Mouse (Mus musculus) right cerebral cortex, postnatal 14 days (tissue): ENCODE data around the gene Dlgap3.

Experiments used
- DNase-seq: peaks from one replicate; pipeline ENCODE4 v3.0.0; 2022

Gene Dlgap3

DNA sequence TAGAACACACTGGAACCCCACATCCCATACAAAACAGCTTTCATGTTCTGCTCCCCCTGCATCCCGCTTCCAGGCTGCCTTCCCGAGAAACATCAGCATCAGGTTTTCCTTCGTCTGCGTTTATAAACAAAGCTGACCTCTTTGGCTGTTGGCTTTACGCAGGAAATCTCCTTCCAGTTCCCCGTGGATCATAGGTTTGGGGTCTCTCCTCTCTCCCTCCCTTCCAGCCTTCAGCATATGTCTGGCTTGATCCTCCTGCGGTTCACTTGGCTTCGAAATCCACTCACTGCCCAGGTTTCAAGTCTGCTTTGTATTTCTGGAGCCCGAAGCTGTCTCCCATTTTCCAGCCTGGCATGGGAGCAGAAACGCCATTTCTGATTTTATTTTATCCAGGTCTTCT, 54.3 kb downstream of the Dlgap3 start:
- DNase-seq = no peak

DNA sequence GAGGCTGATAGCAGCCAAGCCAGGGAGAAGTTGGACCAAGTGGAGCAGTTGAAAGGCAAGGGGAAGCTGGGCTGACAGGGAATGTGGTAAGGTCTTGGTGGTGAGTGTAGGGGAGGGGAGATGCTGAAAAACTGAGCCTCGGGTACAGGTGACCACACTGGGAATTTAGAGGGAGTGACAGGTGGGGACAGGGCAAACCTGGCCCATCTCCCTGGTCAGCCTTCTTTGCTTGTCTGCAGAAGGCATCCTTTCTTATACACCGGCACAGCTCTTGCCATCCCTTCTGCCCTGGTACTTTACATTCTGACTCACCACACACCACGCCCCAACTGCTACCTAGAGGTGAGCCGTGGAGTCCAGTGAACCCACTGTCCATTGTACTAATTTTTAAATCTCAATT, 54.8 kb downstream of the Dlgap3 start:
- no peak for DNase-seq

DNA sequence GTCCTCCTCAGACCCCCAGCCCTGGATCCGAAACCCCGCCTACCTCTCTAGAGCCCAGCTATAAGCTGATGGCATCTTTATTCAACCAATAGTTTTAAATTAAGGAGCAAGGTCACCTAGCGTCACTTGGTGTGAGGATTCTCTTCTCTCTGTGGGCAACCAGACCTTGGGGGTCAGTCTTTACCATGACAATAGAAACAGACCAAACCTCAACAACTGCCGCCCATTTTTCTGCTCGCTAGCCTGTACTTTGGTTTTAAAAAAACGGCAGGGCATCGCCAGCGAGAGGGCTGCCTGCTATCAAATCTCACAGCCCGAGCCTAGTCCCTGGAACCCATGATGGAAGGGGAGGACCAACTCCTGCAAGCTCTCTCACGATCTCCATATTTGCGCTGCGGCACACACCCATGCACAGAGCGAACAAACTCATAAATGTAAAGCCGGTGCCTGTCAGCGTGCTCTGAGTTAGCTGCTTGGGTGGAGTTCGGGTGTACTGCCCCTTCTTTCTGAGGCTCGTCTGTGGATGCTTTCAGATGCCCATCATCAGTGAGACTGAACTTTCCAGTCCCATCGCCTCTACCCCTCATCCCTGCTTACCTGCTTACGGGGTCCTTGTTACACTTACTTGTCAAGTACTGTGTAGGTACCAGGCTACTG, 55.6 kb downstream of the Dlgap3 start:
- DNase-seq = no peak

DNA sequence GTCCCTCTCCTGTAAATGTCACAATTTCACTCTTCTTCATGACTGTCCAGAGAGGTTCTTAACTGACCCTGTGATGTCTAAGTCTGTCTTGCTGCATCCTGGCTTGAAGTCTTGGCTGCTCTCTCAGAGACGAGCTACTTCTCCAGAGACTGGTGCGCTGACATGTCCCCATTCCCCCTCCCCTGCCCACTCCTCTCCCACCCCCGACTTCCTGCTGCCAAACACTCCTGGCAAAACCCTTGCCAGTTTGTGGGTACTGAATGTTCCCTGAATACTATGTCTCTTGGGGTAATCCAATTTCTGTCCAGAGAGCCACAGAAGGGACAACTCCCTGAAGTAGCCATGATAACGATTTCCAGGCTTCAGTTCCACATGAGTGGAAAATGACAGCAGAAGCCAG, 57.1 kb downstream of the Dlgap3 start:
- DNase-seq = no peak

DNA sequence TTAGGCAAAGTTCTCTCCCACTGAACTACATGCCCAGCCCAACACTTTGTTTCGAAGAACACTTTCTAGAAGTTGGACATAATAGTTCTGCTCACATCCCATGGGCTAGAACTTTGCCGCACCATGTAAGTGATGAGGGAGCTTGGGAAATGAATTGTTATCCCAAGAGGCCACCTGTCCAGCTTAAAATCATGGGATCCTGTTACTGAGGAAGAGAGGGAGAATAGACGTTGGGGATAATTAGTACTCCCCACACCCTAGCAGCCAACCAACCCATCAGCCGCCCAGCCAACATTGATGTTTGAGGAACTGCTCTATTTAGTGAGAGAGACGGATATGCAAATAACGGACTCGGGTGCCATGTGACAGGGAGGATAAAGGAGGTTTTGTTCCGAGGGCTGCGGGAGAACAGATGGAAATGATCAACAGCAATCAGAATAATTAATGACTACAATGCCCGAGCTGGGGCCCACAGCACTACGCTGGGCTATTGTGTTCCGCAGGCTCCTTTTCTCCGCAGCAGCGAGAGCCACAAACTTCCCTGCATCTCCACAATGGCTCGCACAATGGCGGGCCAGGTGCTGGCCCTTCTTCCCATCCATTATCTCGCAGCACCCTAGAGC, 58.2 kb downstream of the Dlgap3 start:
- DNase-seq = no peak

DNA sequence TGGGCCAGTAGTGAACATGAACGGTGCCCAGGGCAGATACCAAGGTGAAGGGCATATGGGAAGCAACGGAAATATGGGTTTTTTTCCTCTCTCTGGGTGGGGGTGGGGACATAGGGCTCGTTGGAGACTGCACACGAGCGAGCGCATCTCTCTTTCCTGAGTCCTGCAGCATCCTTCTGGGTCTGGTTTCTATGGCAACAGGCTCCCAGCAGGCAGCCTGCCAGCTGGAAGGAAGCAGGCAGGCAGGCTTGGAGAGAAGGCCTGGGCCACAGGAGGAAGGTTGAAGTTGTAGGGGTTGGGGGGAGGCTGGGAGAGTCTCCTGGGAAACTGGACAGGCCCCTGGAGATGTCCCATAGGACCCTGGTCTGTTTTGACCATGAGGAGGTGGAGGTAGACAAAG, 63.0 kb downstream of the Dlgap3 start:
- peak; percentile 84 for DNase-seq

DNA sequence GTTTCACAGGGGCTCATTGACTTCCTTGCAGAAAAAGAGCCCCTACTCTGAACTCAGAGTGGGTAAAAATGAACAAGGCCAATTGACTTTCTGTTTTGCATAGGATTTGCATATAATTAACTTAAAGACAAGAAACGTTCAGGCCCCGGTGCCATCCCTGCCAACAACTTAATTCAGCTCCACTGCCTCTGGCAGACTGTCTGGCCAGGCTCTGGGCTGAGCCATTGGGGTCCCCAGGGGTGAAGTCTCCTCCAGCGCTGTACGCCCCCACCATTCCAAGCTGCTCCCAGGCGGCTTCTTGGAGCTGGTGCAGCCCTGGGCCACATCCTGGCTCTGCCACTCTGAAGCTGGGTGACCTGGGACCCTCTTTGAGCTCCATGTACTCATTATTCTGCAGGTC, 63.5 kb downstream of the Dlgap3 start:
- DNase-seq = no peak

DNA sequence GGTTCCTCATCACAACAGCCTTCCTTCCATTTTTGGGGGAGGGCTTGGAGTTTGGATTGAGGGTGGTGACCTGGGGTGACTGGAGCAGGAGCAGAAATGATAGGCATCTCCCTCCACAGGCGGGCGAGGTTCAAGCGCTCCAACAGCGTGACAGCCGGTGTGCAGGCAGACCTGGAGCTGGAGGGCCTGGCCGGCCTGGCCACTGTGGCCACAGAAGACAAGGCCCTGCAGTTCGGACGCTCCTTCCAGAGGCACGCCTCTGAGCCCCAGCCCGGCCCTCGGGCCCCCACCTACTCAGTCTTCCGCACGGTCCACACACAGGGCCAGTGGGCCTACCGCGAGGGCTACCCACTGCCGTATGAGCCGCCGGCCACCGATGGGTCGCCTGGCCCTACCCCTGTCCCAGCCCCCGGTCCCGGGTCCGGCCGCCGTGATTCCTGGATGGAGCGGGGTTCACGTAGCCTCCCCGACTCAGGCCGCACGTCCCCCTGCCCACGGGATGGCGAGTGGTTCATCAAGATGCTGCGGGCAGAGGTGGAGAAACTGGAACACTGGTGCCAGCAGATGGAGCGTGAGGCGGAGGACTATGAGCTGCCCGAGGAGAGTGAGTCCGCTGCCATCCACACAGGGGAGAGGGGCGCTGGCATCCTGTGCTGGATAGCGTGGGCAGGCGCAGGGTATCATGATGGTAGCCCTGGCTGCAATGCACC, 64.6 kb downstream of the Dlgap3 start:
- no peak for DNase-seq

DNA sequence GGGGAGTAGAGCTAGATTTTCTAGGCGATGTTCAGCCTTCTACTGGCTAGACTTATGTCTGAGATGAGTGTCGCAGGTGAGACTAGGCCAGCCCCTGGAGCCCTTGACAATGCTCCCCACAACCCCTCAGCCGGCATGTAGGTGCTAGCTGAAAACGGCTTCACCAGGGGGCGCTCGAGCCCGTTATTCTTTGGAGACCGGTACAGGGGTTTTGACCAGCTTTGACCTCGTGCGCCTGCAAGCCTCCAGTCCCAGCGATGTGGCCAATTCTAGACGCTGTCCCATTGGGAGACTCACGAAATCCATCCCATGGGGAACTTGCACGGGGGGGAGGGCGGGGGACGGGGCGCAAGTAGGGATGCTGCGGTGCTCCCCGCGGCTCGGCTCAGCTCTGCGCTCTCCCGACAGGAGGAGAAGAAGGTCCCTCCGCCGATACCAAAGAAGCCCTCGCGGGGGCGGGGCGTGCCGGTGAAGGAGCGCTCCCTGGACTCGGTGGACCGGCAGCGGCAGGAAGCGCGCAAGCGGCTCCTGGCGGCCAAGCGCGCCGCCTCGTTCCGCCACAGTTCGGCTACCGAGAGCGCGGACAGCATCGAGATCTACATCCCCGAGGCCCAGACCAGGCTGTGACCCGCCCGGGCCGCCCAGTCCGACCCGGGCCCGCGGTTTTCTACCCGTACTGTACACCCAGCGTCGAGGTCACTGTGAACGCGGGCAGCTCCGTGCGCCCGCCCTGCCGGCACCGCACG, 66.9 kb downstream of the Dlgap3 start:
- DNase-seq = peak; percentile 89

DNA sequence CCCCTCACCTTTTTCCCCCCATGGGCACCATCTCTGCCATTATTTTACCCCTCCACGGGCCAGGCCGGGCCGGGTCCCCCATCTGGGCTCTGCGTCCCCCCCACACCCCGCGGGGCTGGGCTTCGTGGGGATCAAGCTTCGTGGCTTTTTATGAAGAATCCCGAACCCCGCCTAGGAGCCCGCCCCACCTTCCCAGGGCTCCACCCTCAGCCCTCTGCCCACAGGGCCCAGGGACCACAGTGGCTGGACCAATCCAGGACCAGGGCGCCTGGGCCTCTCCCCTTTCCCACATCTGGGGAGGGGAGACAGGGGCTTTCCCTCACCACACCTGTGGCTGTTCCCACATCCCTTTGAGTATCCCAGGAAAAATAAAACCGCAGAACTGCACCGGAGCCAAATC, 67.6 kb downstream of the Dlgap3 start:
- no peak for DNase-seq

DNA sequence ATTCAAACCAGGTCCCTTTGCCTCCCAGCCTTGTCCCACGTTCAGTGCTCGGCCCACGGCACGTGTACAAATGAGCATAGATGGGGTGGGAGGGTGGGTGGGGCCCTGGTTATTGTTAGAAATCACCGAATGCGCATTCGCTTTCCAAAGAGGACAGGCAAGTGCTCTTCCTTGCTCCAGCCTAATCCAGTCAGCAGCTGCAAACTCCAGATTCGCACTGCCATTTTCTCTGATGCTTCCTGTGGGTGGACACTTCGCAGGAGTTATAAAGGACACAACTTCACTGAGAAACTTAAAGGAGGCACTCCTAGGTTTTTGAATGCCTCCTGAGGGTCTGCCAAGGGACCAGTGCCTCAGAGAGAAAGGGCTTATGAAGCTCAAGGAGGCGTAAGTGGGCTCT, 68.3 kb downstream of the Dlgap3 start:
- DNase-seq = no peak

DNA sequence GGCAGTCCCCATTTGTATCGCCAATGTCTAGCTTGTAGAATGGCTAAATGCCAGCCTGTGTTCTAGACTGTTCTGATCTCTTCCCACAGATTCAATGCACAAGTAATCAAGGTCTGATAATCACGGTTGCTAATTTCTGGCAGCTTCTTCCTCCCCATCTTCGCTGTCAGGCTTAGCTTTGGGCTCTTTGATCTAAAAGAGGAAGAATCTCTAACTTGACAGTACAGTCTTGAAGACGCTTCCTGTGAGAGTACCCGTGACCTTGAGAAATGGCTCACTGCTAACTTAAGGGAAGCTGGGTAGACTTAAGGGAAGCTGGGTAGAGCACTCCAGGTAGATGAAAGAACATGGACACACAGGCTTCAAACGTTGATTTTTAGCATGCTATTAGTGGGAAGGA, 73.7 kb downstream of the Dlgap3 start:
- no peak for DNase-seq

DNA sequence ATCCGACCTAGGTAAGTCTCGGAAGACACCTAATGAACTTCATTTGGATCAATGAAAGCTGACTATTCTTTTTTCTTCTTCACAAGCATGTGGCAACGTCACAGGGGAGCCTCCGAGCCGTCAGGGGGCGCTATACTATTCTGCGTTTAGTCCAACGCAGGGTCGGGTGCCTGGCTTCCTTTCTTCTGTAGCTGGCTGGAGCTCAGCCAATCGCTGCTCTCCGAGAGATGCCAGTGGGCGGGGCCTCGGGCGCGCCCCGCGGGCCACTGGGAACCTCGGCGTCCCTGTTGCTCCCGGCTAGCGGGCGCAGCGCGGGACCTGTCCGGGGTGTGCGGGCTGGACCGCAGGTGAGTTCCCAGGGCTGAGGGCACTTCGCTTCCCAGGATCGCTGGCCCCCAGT, 74.5 kb downstream of the Dlgap3 start, which contains the start of gene Smim12:
Gene Smim12 (plus strand): TSS at position 233 of the 400 bp plus-strand sequence.
- DNase-seq = peak; percentile 100

DNA sequence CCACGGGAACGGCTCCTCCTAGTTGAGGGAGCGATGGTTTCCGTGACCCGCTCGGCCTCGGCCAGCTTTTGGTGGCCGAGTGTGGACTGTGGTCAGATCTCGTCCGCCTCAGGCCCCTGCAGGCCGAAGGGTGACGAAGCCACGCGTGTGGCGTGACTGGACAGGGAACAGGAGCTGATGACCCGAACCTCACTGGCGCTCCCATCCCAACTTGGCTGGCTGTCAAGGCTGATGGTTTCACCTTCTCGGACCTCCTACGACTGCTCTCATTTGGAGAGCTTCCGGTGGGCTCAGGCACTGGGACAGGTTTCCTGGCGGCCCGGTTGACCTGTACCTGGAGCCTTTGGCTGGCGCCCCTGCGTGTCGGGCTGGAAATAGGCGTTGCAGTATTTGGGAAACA, 74.9 kb downstream of the Dlgap3 start:
- no peak for DNase-seq

DNA sequence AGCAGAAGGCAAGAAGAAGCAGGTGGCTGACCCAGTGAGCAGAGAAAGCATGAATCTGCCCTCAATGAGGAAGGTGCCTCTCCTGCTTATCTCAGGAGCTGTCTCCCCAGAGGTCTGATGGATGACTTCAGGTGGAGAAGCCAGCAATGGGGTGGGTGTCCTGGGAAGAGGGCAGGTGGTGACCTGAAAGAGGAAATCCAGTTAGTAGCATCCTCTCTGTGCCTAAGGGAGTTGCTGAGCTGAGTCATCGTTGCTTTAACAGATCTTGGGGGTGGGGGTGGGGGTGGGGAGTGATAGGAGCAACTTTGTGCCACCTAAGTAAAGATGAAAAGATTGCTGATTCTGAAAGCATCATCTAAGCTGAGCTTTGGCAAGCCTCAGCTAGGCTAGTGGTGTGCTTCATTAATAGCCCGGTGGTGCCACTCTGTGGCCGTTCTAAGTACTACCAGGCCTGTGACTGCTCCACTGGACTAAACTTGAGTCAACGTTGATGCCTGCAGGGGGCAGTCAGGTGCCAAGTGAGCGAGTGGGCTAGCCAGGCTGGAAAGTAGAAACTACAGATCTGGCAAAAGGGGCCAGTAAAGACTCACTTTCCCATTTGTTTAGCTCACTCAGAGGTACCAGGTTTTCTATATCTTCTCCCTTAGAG, 80.8 kb downstream of the Dlgap3 start:
- peak; percentile 99 for DNase-seq

DNA sequence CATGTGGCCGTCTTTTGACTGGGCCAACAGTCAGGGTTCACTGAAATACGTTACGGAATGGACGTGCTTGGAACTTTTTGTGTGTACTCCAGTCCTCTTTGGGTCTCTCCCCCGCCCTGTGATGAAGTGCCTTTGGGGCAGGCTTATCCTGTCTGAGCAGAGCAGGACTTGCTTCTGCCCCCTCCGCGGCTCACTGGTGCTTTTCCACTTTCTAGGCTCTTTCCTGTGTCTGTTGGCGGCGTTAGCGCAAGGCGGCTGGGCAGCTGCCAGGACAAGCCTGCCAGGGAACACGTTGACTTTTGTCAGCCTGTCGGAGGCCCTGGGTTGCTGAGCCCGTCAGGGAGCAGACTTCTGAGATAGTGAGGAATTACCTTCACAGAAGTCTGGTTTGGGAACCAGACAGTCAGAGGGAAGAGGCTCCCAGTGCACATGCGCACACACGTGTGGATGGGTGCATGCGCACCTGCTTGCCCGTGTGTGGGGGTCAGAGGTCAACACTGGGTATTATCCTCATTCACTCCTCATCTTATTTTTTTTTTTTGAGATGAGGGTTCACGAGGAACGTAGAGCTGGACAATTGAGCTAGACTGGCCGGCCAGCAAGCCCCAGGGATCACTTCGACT, 83.1 kb downstream of the Dlgap3 start:
- peak; percentile 47 for DNase-seq

DNA sequence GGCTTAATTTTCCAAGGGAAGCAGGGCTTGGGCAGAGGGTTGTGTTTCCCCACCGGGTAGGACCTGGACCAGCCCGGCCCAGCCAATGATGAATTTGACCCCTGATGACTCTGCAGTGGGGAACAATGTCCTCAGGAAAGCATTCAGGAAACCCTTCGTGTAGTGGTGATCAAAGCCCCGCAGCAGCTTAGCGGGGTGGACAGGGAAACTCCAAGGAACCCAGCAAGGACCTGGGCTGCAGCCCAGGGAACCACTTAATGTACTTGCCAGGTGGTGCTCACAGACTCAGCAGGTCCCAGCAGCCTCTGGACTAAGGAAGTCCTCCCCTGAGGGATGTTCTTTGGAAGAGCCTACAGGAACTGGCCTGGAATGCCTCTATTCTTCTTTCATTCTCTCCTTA, 87.7 kb downstream of the Dlgap3 start:
- no peak for DNase-seq

DNA sequence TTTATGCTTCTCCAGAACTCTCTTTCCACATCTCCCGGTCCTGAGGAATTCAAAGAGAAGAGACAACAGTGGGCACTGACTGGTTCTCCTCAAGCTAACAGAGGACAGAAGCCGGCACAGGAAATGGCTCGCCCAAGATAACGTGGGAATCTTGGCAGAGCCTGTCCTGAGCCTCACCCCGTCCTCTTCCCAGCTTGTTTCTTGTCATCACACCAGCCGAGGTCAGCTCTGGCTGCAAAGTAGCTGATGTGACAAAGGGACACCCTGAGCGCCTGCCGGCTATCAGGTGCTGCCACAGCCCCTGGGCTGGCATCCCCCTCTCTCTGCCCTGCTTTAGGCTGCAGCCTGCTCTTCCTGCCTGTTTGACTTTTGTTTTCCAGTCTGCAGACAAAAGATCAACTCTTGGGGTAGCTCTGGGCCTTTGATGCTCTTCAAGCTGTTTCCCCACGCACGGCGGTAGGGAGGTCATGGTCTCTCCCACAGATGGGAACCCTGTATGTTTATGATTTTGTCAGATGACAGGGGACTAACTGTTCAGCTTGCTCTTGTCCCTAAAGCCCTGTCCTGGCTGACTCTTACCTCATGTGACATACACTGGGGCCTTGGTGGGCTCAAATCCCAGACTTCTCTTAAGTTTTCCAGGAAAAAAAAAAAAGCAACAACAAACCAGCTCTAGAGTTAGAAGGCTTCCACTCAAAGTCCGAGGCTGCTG, 89.3 kb downstream of the Dlgap3 start:
- DNase-seq = no peak

DNA sequence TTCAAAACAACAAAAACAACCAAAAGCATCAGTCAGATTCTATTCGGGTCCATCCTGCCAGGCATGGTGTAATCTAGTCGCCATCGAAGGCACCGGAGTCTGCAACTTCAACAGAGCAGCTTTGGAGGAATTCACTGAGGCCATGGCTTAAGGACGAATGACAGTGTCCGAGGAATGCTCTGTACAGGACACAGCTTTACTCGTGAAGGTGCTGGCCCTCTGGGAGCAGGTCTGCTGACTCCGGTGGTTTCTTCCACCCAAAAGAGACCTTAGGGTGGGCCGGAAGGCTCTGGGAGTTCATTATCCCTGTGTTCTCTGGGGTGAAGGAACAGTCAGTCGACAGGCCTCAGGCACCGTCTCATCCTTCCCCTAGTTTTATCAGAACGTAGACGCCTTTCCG, 92.6 kb downstream of the Dlgap3 start:
- no peak for DNase-seq

DNA sequence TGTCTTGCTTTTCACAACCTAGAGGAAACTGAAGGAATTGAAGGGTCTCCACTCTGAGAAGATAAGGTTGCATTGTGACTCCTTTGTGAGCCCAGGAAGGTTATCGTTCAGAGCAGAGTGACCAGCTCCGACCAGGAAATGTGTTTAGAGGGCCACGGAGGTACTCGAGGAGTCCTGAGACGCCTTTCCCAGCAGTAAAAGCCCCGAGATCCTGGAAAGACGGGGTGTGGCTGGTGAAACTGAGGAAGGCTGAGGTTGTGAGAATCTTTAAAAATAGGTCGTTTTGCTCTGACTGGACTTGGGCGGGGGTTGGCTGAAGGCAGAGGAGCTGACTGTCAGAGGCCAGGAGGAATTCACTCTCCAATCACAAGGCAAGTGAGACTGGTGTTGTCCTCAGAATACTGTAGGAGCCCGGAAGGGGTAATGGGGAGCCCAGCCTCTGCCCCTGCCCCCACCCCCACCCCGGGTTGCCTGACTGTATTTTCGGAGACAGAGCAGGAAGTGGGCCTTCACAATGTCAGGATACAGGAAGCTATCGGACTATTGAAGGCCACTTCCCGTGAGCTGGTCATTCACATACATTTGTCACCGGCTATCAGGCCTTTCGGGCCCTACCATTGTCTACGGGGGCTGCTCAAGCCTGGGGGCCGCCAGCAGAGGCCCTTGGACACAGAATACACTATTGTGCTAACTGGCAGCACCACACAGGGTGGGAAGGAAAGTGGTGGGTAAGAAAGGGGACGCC, 94.6 kb downstream of the Dlgap3 start:
- no peak for DNase-seq

DNA sequence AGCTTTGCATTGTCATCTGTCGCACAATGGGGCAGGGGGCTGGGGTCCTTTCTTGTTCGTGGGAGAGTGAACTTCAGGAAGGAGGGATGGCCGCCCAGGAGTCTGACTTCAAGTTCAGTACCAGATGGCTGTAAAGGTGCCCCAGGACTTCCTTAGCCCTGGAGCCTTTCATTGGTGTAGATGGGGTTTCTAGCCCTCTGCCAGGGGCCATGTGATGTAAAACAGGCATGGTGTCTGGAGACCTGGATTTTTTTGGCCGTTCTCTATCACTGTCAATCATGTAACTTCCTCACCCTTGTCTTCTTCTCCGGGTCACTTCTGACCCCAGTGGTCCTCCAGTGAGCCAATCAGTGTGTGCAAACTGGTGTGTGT, 95.2 kb downstream of the Dlgap3 start:
- no peak for DNase-seq
